Mouse (Mus musculus): ENCODE measurements at regions not wholly inside any gene's neighbourhood (a gene's known extent, or its start where the extent isn't known, plus 50 kb on each side); places are given as distances from the start of the nearest gene placed in this dataset.
A peak's percentile ranks its signal among the peaks of the same experiment; 100 is the strongest.

- no peak for DNase-seq (ENCODE audit: low spot score in 2 of 2)
These were observed 152.1 kb downstream of the Katnal1 start for GRCm38 (mm10) chr5:148776796-148777659.

GRCm38 (mm10) chr5:148775232-148775631, 153.9 kb downstream of the Katnal1 start:
- DNase-seq (ENCODE audit: low spot score in 2 of 2), result no peak

GRCm38 (mm10) chr5:148774446-148774845, 154.7 kb downstream of the Katnal1 start:
- DNase-seq (ENCODE audit: low spot score in 2 of 2), result no peak

GRCm38 (mm10) chr5:148769452-148769851, 159.7 kb downstream of the Katnal1 start:
- no peak for DNase-seq (ENCODE audit: low spot score in 2 of 2)

- no peak for DNase-seq (ENCODE audit: low spot score in 2 of 2)
These were observed 160.8 kb downstream of the Katnal1 start for GRCm38 (mm10) chr5:148768346-148768745.

- no peak for DNase-seq (ENCODE audit: low spot score in 2 of 2)
These were observed 163.1 kb downstream of the Katnal1 start for GRCm38 (mm10) chr5:148765993-148766392.

GRCm38 (mm10) chr5:148760108-148760507, 169.0 kb downstream of the Katnal1 start:
- DNase-seq (ENCODE audit: low spot score in 2 of 2), result no peak

GRCm38 (mm10) chr5:148758786-148759185, 170.3 kb downstream of the Katnal1 start:
- no peak for DNase-seq (ENCODE audit: low spot score in 2 of 2)

- DNase-seq (ENCODE audit: low spot score in 2 of 2), result no peak
These were observed 171.4 kb downstream of the Katnal1 start for GRCm38 (mm10) chr5:148757715-148758114.

- no peak for DNase-seq (ENCODE audit: low spot score in 2 of 2)
These were observed 171.9 kb downstream of the Katnal1 start for GRCm38 (mm10) chr5:148757236-148757635.

- DNase-seq (ENCODE audit: low spot score in 2 of 2), result no peak
These were observed 172.7 kb downstream of the Katnal1 start for GRCm38 (mm10) chr5:148756246-148756930.

- no peak for DNase-seq (ENCODE audit: low spot score in 2 of 2)
These were observed 173.3 kb downstream of the Katnal1 start for GRCm38 (mm10) chr5:148755807-148756206.

GRCm38 (mm10) chr5:148754896-148755295, 174.2 kb downstream of the Katnal1 start:
- no peak for DNase-seq (ENCODE audit: low spot score in 2 of 2)

- no peak for DNase-seq (ENCODE audit: low spot score in 2 of 2)
These were observed 174.8 kb downstream of the Katnal1 start for GRCm38 (mm10) chr5:148754363-148754762.

- no peak for DNase-seq (ENCODE audit: low spot score in 2 of 2)
These were observed 175.7 kb downstream of the Katnal1 start for GRCm38 (mm10) chr5:148753457-148753856.

- DNase-seq (ENCODE audit: low spot score in 2 of 2), result no peak
These were observed 177.1 kb downstream of the Katnal1 start for GRCm38 (mm10) chr5:148751980-148752379.

- peak; percentile 57 to 76 for DNase-seq (ENCODE audit: low spot score in 2 of 2)
These were observed 179.0 kb downstream of the Katnal1 start for GRCm38 (mm10) chr5:148750002-148750734.

- no peak for DNase-seq (ENCODE audit: low spot score in 2 of 2)
These were observed 181.0 kb downstream of the Katnal1 start for GRCm38 (mm10) chr5:148747972-148748764.

- DNase-seq (ENCODE audit: low spot score in 2 of 2), result no peak
These were observed 181.6 kb downstream of the Katnal1 start for GRCm38 (mm10) chr5:148747549-148747948.

- DNase-seq (ENCODE audit: low spot score in 2 of 2), result peak in 1 of 2 experiments; percentile 40
These were observed 182.4 kb downstream of the Katnal1 start for GRCm38 (mm10) chr5:148746726-148747125.

GRCm38 (mm10) chr5:148744676-148745391, 184.3 kb downstream of the Katnal1 start:
- no peak for DNase-seq (ENCODE audit: low spot score in 2 of 2)
